Mouse (Mus musculus) neutrophil, adult 5-6 weeks (primary cell): ENCODE data around the gene Numb. TPM values are rescaled to one million over a fixed set of nuclear protein-coding genes. Genes with fewer than 3 reads are reported as not detected.

Experiments used
- ATAC-seq: fragments of 151-379, 151-347 bp; 2 replicates; pipeline ENCODE4 v1.8.0; 2017; ENCODE audit warnings: mild to moderate bottlenecking, moderate TSS enrichment; ENCODE audit not compliant: insufficient number of reproducible peaks, poor library complexity, low FRiP score, severe bottlenecking; ENCODE audit errors: extremely low read depth
- total RNA-seq: library from RNA; stranded (forward); fragments of 200-1000 nt; gene quantifications from 2 replicates; pipeline ENCODE4 v1.2.3, GENCODE M21; 2017

Numb gene
- total RNA-seq, 1 experiment from 2014 or later = 86.4 TPM

DNA sequence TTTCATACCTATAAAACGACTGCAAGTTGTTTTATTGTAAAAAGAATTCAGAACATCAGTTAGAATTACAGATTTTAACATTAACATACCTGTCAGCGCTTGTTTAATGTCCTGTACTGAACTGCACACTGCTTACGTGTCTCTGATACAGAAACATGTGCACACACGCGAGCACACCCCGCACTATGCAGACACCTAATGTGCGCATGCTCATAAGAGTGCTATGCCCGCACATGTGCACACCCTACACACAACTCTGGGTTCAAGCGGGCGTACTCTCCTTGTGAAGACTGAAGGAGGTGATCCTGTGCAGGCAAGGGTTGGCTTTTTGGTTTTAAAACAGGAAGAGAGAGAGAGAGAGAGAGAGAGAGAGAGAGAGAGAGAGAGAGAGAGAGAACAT is 157.2 kb downstream of the Numb start:
- no peak for ATAC-seq

GRCm38 (mm10) chr12:83764044-83764365 is 157.7 kb downstream of the Numb start:
- no peak for ATAC-seq

- 0 out of 2 replicates have a peak, but pooled peaks have one; percentile 18 for ATAC-seq
Observed at GRCm38 (mm10) chr12:83763311-83764043, 158.3 kb downstream of the Numb start, which contains the start of gene Papln. Gene Papln (plus strand): TSS chr12:83763634.

DNA sequence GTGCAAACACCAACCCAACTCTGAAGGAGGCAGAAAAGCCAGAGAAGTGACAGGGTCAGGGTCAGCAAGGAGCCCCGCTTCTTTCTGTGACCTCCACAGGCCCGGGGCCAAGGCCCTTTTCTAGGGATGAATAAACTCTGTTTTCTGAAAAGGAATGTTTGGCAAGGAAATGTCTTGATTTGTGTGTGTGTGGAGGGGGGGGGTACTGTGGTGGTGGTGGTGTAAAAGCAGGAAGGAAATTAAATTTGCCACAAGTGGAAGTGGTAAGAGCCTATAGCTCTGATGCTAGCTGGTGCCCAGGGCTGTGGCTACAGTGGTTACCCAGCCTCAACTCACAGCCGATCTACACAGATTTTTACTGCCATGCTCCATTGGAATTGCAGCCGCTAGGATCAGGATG is 159.0 kb downstream of the Numb start:
- ATAC-seq = no peak

- ATAC-seq = no peak
Observed at GRCm38 (mm10) chr12:83760201-83760600, 161.5 kb downstream of the Numb start.

GRCm38 (mm10) chr12:83758735-83759134 is 163.0 kb downstream of the Numb start:
- ATAC-seq = no peak

DNA sequence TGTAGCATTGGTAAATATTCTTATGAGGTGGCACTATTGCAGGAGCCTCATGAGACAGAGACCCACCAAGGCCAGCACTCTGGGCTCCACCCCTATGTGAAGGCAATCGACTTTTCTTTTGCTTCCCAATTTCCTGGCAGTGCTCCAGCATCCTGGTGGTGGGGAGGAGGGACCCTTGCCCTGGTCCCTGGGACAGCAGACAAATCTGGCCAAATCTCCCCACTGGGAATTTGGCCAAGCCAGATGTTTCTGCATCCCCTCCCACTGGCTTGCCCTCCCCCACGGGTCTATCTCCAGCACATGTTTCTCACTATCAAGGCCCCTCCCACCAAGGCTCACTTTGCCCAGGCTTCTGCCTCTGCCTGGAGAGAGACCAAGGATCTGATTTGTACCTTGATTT is 169.2 kb downstream of the Numb start:
- no peak for ATAC-seq

DNA sequence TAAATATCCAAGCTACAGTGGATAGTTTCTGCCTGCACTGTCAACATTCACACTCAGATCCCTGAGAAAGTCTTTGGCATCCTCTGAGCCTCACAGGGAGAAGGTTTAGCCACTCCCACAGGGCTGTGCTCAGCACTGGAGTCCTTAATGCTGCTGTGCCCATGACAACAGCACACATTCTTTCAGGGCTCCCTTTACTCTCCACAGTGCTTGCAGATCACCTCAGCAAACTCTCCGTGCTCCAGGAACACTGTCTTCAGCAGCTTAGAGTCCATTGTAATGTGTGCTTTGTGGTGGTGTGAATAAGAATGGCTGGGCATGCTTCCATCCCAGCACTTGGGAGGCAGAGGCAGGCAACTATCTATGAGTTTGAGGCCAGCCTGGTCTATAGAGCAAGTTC is 172.5 kb downstream of the Numb start:
- no peak for ATAC-seq

Other genes starting within 250 kb of the Numb start
- 85.5 and 89.0 TPM in 2 replicates for gene Psen1, start 233.8 kb downstream of the Numb start, total RNA-seq
- gene Papln, start 158.3 kb downstream of the Numb start, total RNA-seq = 0.37 TPM in 1 of 2 replicates, not detected in the other
- 9.5 and 11.4 TPM in 2 replicates for gene Riox1, start 28.7 kb upstream of the Numb start, total RNA-seq
- gene Heatr4, start 62.9 kb upstream of the Numb start, total RNA-seq = not detected in 2 replicates
- gene Acot2, start 65.9 kb upstream of the Numb start, total RNA-seq = 24.1 and 25.2 TPM in 2 replicates
- gene Acot1, start 87.6 kb upstream of the Numb start, total RNA-seq = 12.5 and 13.2 TPM in 2 replicates
- not detected in 2 replicates for gene Acot4, start 116.4 kb upstream of the Numb start, total RNA-seq
- not detected in 2 replicates for gene Gm49366, start 117.0 kb upstream of the Numb start, total RNA-seq
- gene Acot3, start 130.2 kb upstream of the Numb start, total RNA-seq = not detected in 2 replicates
- gene Acot5, start 147.4 kb upstream of the Numb start, total RNA-seq = not detected in 2 replicates
- gene Acot6, start 178.7 kb upstream of the Numb start, total RNA-seq = 0.12 TPM in 1 of 2 replicates, not detected in the other
- 0.12 and 0.25 TPM in 2 replicates for gene Dnal1, start 192.4 kb upstream of the Numb start, total RNA-seq
- gene Pnma1, start 226.6 kb upstream of the Numb start, total RNA-seq = 6.6 and 8.0 TPM in 2 replicates